Mouse (Mus musculus) ES-Bruce4 (cell line): ENCODE results near the gene Rxrb.

Experiments
- CTCF ChIP-seq: IDR thresholded peaks from one replicate; pipeline ENCODE4 v1.8.1; 2011; ENCODE audit warnings: low read depth, low read length
- EP300 ChIP-seq: IDR thresholded peaks from 2 replicates; pipeline ENCODE4 v1.6.1; 2011; ENCODE audit warnings: low read depth, low read length; ENCODE audit not compliant: insufficient read depth
- POLR2A ChIP-seq: IDR thresholded peaks from one replicate; pipeline ENCODE4 v1.8.1; 2011; ENCODE audit warnings: low read length; ENCODE audit not compliant: insufficient read depth

DNA sequence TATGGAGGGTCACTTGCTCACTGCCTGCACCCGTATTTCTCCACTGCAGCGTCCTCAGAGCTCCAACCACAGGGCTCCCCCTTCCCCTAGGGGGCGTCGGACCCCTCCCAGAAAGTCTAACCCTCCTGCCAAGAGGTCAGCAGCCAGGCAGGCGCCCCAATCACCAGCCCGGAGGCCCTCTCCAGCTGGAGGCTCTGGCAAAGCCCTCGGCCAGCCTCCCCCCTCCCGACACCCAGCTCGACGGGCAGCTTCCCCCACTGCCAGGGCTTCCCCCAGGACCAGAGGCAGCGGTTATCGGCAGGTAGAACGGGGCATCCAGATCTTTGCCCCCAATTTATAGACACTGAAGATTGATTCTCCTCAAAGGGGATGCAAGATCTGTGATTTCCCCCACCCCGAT lies 14.3 kb downstream of the Rxrb start:
- TF ChIP-seq CTCF (no peak), POLR2A (no peak), EP300 (no peak)
